Mouse (Mus musculus) leukemia stem cell, adult 10-12 weeks (primary cell): ENCODE results near the gene Knstrn. TPM values are rescaled to one million over a fixed set of nuclear protein-coding genes. Genes with fewer than 3 reads are reported as not detected.

Source experiments
- polyA plus RNA-seq: library from polyadenylated mRNA; stranded (reverse); fragments of >175 nt; gene quantifications from 2 replicates; pipeline ENCODE4 v1.2.3, GENCODE M21; 2012; ENCODE audit warnings: low replicate concordance

Knstrn gene
- polyA plus RNA-seq: 133 and 304 TPM in 2 replicates

GRCm38 (mm10) chr2:118813981-118814836 lies at the start of gene Knstrn:
Knstrn (plus strand) TSS chr2:118814003.

DNA sequence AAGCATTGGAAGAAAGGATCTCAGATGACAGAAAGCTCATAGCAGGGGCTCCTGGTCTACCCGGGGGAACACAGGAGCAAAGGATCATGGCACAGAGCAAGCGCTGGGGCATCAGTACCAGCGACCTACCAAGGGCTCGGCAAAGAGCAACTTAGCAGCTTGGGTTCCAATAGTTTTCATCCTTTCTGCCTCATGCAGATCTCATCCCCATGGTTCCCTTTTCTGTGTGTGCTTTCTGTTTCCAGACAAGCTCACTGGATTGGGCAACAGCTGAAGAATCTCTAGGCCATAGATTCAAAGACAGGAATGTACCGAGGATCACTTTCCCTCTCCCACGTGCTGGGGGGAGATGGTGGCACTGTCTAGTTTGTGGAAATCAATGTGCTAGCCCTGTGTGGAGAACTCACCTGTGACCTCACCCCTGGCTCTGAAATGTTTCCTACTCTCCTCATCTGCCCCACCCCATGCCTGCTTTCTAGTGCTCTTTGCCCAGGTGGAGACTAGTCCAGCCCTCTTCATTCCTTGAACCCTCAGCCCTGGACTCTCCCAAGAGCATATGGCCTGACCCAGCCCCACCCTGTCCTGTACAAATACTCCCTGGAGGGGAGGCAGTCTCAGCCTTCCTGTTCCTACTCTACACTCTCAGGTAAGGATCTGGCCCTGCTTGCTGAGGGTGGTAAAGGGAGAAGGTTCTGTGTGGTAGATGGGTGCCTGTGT lies 41.5 kb upstream of the Knstrn start, which contains the start of gene Phgr1:
Gene Phgr1 (plus strand): TSS at position 612 of the 717 bp plus-strand sequence.

DNA sequence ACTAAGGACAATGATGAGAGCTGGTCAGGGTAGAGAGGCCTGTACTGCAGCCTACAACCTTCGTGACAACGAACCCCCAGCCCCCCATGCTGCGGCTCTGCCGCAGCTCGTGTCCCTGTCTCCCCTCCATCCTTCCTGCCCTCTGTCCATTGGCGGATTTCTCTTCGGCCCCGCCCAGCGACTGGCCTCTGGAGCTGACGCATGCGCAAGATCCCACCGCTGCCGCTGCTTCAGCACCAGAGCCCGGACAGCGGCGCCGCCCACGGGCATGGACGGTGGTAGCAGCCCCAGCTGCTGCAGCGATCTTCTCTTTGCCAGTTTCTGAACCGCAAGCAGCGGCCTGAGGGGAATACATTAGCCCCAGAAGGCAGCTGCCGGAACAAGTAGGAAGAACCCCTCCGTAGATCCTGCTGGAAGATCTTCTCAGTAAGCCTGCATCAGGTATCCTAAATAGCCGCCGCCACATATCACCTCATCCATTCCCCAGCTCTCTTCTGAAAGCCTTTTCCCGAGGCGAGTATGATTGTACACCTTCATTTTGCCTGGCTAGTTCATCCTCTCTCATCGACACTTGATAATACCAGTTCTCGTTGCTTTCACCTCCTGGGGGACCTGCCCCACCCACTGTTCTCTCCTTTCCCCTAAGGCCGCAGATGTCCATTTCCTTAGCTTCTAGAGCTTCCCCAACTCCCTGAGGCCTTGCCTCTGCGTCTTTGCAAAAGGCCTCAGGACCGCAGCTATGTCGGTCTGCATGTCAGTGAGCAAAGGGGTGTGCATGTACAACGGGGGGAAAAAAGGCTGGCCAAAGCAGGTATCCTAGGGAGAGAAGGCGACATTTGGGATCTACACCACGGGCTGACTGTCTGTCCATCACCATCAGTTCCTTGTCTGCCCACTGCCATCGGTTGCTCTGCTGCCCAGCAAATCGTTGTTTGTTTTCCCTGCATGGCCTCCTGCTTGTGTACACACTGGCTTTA lies 34.0 kb upstream of the Knstrn start, which contains the start of gene Disp2:
Gene Disp2 (plus strand): TSS at position 216 of the 977 bp plus-strand sequence.

GRCm38 (mm10) chr2:118861454-118862339 lies 47.9 kb downstream of the Knstrn start, which contains the start of gene Ivd:
Ivd (plus strand) TSS chr2:118861954.

DNA sequence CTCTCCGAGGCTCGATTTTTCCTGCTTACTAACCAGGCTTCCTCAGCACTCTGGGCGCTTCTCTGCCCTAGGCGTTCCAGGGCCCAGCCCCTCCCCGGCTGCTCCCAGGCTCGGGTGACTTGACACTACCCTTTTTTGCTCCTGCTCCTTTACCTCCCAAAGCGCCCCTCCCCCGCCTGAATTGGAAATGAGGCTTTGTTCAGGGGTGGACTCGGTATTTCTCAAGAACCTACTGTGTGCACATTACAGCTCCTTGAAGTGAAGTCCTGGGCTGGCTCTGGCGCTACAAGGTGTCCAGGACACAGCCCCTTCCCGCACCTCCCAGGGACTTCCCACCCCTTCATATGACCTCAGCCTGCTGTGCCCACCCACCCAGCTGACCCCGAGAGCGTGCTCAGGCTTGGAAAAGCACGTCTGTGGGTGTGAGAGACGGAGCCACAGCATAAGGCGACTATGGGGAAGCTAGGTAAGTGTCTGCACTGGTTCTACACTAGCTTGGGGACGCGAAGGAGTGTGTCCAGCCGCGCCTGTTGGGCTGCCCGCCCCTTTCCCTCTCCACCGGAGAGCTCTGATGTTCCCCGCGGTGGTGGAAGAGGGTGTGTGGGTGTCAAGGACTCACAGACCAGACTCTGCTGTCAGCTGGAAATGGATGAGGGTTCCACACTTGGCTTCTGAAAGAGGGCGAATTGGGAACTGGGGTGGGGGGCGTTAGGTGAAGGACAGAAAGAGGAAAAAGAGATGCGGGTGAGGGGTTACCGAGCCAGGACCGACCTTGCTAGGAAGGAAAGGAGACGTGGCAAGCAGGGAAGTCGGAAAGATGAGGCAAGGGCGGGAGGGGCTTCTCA lies 86.4 kb downstream of the Knstrn start, which contains the start of gene Bahd1:
Gene Bahd1 (plus strand): TSS at position 397 of the 845 bp plus-strand sequence.

Other genes starting within 250 kb of the Knstrn start
- gene Bub1b, start 215.8 kb upstream of the Knstrn start, polyA plus RNA-seq: 18.6 and 29.3 TPM in 2 replicates
- 27.6 and 28.0 TPM in 2 replicates for gene Pak6, start 150.7 kb upstream of the Knstrn start, polyA plus RNA-seq
- gene Ankrd63, start 110.0 kb upstream of the Knstrn start, polyA plus RNA-seq: not detected in 2 replicates
- 6.0 and 13.8 TPM in 2 replicates for gene Plcb2, start 85.6 kb upstream of the Knstrn start, polyA plus RNA-seq
- gene Inafm2, start 68.2 kb upstream of the Knstrn start, polyA plus RNA-seq: 81.1 and 94.4 TPM in 2 replicates
- 4.1 and 5.4 TPM in 2 replicates for gene Ccdc9b, start 51.3 kb upstream of the Knstrn start, polyA plus RNA-seq
- not detected in 2 replicates for gene Phgr1, start 41.2 kb upstream of the Knstrn start, polyA plus RNA-seq
- 1.0 and 2.0 TPM in 2 replicates for gene Disp2, start 34.3 kb upstream of the Knstrn start, polyA plus RNA-seq
- 2.5 and 14.2 TPM in 2 replicates for gene Ivd, start 48.0 kb downstream of the Knstrn start, polyA plus RNA-seq
- 73.3 and 92.1 TPM in 2 replicates for gene Bahd1, start 86.4 kb downstream of the Knstrn start, polyA plus RNA-seq
- gene Chst14, start 112.5 kb downstream of the Knstrn start, polyA plus RNA-seq: 17.7 and 19.2 TPM in 2 replicates
- gene Ccdc32, start 215.4 kb downstream of the Knstrn start, polyA plus RNA-seq: 10.2 and 15.1 TPM in 2 replicates
- 5.7 and 6.9 TPM in 2 replicates for gene Rpusd2, start 220.8 kb downstream of the Knstrn start, polyA plus RNA-seq
- gene Knl1, start 233.1 kb downstream of the Knstrn start, polyA plus RNA-seq: 10.0 and 26.4 TPM in 2 replicates